Mouse (Mus musculus): ENCODE results near the gene Rtp4.

Gene Rtp4

DNA sequence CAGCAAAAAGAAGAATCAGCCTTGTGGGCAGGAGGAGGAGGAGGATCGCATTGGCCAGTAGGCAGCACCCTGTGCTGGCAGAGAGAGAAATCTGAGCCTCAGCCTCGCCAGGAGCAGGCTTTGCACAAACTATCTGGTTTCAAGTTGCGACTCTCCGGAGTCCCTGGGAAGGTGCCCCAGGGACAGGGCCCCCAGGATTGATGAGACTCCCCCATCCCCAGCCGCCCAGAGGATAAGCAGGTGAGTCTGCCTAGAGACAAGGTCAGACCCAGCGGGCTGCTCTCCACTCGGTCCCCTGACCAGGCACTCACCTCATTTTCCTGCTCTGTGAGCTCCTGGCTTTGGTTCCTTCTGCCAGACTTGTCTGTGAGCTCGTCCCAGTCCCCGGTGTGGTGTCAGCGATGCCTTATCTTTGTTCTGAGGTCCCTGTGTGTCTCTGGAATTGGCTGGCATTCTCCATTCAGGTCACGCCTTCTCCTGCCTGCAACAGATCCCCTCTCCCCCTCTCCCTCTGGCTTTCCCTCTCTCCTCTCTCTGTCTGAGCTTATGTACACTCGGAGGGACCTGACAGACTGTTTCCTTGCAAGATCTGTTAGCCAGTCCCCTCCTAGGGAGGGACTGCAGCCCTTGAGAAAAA lies at the start of gene Rtp4, which contains the start of gene Masp1:
Gene Rtp4, plus strand, starts transcription at position 57 of the 637 bp plus-strand sequence.
Gene Masp1, minus strand, starts transcription at position 581 of the 637 bp plus-strand sequence.
- DNase-seq = no peak

DNA sequence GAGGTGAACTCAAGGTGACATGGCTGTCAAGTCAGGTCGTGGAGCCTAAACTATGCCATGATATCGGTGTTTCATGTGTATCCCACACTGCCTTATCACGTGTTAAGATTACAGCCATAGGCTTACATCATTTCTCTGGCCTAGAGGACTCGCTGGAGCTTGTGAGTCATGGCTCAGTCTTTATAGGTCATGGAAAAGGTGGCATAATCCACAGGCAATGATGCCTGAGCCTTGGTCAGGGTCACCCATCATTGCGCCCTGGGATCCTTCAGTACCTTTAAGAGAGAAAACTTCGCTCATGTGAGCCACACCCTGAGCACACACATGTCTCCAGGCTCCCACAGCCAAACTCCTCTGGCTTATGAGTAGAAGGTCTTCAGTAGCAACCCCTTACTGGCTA lies 48.5 kb upstream of the Rtp4 start:
- DNase-seq = no peak

GRCm38 (mm10) chr16:23472046-23472445 lies 48.0 kb upstream of the Rtp4 start:
- no peak for DNase-seq

DNA sequence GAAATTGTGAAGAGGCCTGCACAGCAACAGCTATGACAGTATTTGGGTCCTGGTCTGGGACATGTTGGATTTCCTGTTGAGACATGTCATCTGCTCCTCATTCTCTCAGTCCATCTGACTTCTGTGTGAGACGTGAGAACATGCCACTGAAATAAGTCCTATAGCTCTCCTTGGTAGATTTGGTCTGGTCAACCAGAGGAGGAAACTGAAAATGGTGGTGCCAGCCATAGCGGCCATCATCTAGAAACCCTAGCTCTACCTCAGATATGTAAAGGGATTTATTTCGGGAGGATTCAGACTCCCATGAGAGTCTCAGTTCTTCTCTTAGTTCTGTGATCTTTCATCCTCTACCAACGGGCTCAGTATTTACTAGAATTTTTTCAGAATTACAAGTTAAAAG lies 44.4 kb upstream of the Rtp4 start:
- DNase-seq = no peak

- DNase-seq = no peak
Measured at GRCm38 (mm10) chr16:23476598-23476997, 43.5 kb upstream of the Rtp4 start.

DNA sequence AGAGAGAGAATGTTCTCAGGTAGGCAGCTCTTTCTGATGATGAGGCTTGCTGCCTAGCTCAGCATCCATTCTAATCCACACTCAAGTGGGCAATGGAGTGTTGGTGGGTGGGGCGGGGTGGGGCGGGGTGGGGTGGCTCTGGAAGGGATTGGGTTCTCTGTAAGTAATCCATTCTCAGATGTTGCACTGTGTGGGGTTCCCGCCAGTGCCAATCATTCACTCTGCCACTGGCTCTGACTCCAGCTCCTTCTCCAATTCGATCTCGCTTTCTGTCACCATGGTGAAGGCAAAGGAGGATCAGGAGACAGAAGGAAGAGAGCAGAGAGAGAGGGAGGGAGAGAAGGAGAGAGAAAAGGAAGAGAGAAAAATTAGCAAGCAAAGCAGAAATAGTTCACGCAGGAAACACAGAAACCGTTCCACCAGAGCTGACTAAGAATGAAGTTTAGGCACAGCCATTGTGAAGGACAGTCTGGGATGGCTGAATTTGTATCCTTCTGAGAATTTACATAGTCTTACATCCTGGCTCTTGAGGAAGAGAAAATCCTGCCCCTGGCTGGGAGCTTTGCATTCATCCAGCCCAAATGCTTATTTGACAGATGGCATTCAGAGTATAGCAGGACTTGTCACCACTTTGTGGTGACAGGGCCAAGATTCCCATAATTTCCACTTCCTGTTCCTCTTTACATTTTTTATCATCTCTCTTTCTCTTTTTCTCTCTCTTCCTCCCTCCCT lies 40.1 kb upstream of the Rtp4 start:
- DNase-seq = no peak

- no peak for DNase-seq
Measured at GRCm38 (mm10) chr16:23482218-23482617, 37.9 kb upstream of the Rtp4 start.

GRCm38 (mm10) chr16:23482846-23483245 lies 37.2 kb upstream of the Rtp4 start:
- no peak for DNase-seq

GRCm38 (mm10) chr16:23483292-23483691 lies 36.8 kb upstream of the Rtp4 start:
- no peak for DNase-seq

DNA sequence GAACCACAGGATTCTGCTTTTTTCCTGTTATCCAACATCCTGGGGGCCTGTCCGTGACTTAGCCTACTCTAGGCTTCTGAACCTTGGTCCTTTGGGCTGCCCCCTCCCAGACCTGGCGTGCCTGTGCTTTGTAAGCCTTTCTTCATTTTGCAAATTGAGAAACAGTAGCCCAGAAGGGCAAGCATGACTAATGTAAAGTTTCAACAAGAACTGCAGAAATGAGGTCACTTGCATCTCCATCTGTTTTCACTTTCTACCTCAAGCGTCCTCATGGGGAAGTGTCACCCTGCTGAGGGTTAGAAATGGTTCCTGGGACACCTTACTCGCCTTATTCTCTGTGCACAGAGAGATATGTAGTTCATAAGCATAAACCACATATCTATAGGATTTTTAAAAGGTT lies 27.3 kb upstream of the Rtp4 start:
- no peak for DNase-seq

GRCm38 (mm10) chr16:23496245-23496924 lies 23.7 kb upstream of the Rtp4 start:
- DNase-seq = no peak

DNA sequence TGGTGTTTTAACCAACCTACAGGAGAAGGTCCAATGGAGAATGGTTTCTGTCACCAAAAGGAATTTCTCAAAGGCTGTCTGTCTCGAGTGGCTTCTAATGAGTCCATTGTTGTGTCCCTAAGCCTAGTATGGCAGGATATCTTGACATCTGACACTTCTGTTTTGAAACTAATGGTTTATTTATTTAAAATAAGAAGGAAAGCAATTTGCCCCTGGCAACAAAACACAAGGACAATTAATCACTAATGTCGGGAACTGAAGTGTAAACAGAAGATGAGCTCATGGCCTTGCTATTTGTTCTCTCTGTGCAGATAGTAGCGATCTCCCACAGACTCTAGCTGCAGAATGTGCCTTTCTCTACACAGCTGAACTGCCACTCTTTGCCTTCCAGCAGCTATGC lies 22.7 kb upstream of the Rtp4 start:
- DNase-seq = no peak

DNA sequence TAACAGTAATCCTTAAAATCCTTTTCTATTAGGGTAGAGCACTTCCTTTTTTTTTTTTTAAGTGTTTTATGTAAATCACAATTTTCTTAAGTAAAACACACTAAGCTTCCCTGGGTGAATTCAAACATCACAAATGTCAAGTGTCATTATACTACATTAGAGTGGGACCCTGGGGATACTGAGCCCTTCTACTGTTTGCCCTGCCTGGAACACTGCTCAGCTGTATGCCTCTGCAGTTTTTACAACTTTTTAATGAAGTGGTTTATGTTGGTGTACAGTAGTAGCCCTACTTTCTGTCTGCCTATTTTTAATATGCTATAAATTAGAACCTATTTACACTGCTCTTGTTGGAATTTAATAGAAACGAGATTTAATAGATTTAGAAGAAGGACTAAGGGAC lies 22.2 kb upstream of the Rtp4 start:
- DNase-seq = no peak

- DNase-seq = no peak
Measured at GRCm38 (mm10) chr16:23498691-23499131, 21.4 kb upstream of the Rtp4 start.

GRCm38 (mm10) chr16:23500558-23500957 lies 19.5 kb upstream of the Rtp4 start:
- DNase-seq = no peak

DNA sequence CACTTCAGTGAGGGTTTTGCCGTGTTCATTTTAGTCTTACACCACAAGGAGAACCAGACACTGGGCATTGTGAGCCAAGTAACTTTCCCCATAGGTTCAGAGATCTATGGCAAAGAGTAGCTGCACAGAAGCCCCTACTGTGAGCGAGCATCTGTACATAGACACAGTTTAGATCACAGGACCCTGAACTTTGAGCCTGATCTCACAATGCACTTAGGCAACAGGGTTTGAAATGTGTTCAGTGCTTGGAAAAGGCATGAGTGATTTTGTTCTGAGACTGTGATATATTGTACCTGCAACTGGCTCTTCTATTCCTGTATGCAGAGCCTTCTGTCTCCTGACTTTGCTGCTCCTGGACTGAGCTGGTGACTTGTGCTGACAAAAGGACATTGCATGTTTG lies 18.8 kb upstream of the Rtp4 start:
- DNase-seq = no peak

GRCm38 (mm10) chr16:23502478-23502877 lies 17.6 kb upstream of the Rtp4 start:
- no peak for DNase-seq

DNA sequence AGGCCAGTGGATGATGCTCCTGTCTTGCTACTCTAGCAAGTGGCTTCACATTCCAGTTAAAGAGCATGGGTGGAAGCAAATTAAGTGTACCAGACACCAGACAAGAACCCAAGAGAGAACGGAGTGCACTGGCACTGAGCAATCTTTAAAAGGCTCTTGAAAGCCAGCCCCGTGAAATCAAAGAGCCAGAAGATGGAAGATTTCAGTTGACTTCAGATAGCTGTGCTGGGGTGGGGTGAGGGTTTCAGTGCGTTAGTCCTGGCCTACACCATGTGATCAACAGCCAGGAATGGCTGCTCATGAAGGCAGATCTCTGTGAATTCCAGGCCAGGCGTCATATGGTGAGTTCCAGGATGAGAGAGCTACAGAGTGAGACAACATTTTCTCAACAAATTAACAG lies 16.7 kb upstream of the Rtp4 start:
- DNase-seq = no peak

DNA sequence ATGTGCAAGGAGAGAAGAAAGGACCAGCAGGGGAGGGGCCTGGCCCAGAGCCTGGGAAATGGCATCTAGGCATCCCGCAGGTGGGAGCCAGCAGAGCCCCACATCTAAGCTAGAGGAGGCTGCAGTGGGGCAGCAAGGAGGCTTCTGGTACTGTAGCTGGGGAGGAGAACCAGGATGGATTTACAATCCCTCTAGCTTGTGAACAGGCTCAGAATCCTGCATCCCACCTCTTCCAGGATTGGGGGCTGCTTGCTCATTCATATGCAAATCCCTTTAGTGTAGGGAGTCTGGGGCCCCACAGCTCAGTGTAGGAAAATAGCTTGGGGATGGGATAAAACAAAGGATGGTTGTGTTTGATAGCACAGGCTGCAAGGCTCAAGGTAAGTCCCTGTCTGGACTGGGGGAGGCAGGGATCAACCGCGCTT lies 15.8 kb upstream of the Rtp4 start:
- no peak for DNase-seq

GRCm38 (mm10) chr16:23505904-23506687 lies 14.0 kb upstream of the Rtp4 start:
- no peak for DNase-seq

GRCm38 (mm10) chr16:23511166-23511935 lies 8.7 kb upstream of the Rtp4 start:
- DNase-seq = no peak

- no peak for DNase-seq
Measured at GRCm38 (mm10) chr16:23513401-23513800, 6.7 kb upstream of the Rtp4 start.

Data from thymus, postnatal 4 days (tissue).